Mouse (Mus musculus): Measurements from ENCODE around the gene Sbk3.

DNA sequence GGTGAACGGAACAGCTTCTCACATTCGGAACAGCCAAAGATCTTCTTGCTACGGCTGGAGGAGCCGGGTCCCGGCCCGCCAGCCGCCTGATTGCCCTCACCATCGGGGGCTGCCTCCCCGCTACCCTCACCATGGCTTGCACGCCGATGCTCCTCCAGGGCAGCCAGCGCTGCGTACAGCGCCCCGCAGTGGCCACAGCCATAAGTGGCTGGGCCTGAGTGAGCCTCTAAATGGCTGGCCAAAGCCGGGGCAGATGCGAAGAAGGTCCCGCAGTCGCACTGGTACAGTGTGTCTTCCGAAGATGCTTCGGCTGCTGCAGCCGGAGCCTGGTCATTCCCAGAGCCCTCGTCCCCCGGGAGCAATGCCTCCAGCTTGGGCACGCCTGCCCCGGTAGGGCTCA, 37.3 kb upstream of the Sbk3 start:
- TF ChIP-seq POLR2A (IDR thresholded peaks at IDR 0.05; ENCODE audit: low read depth, low read length): no peak
- TF ChIP-seq CTCF (IDR thresholded peaks at IDR 0.05; ENCODE audit: extremely low read depth, insufficient read length, insufficient replicate concordance, low read depth, low read length): no peak

Data from small intestine, adult 2 months (tissue).